Mouse (Mus musculus) frontal cortex, postnatal 36 days (tissue): ENCODE results near the gene Cask.

ENCODE experiments used
- DNase-seq, 2 experiments: peaks; one replicate each; pipeline ENCODE4 v3.0.0; 2022; ENCODE audit warnings: low spot score in 2 of 2

Gene Cask

GRCm38 (mm10) chrX:13467121-13467571, 384.0 kb downstream of the Cask start:
- DNase-seq, result no peak
